Mouse (Mus musculus) kidney, embryonic 15.5 days (tissue): ENCODE results near the gene Pou4f2. TPM values are rescaled to one million over a fixed set of nuclear protein-coding genes. Genes with fewer than 3 reads are reported as not detected.

Experiments
- polyA plus RNA-seq: library from polyadenylated mRNA; unstranded; fragments of >200 nt; fragmentation: Nextera tagmentation; extraction: Ambion mirVana; gene quantifications from 2 replicates; pipeline ENCODE4 v1.2.1, GENCODE M21; 2015

The Pou4f2 gene
- polyA plus RNA-seq, 1 experiment from 2014 or later, result not detected

Other genes with a start within 250 kb of the Pou4f2 start
- not detected in 2 replicates for gene Ttc29, start 223.3 kb downstream of the Pou4f2 start, polyA plus RNA-seq
- gene Rbmxl1, start 72.3 kb upstream of the Pou4f2 start, polyA plus RNA-seq, result 246 and 248 TPM in 2 replicates
- gene Slc10a7, start 72.7 kb upstream of the Pou4f2 start, polyA plus RNA-seq, result 18.4 and 19.2 TPM in 2 replicates